Mouse (Mus musculus) kidney, adult 11 months (tissue): ENCODE data around the gene Cenpc1.
A peak's percentile ranks its signal among the peaks of the same experiment; 100 is the strongest.

Source experiments
- DNase-seq: peaks from one replicate; pipeline ENCODE4 v3.0.0; 2022

Cenpc1 gene

GRCm38 (mm10) chr5:86065101-86065875 is at the start of gene Cenpc1:
Gene Cenpc1 (minus strand): TSS chr5:86065583.
- peak; percentile 97 for DNase-seq

DNA sequence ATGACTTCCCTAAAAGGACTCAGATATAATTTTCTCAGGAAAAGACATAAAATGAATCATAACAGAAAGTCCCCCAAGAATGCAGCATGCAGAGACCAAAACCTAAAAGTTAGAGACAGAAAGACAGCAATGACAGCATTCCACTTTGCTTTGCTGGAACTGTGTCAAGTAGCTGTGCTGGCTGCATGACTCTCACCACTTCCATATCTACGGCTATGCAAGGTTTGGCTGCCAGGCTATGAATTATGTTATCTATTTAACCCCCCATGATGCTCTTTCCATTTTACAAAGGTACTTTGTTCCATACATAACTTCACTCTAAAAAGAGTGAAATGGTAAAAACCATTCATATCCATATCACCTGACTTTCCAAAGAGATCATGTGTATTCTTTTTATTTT is 48.6 kb upstream of the Cenpc1 start:
- no peak for DNase-seq

DNA sequence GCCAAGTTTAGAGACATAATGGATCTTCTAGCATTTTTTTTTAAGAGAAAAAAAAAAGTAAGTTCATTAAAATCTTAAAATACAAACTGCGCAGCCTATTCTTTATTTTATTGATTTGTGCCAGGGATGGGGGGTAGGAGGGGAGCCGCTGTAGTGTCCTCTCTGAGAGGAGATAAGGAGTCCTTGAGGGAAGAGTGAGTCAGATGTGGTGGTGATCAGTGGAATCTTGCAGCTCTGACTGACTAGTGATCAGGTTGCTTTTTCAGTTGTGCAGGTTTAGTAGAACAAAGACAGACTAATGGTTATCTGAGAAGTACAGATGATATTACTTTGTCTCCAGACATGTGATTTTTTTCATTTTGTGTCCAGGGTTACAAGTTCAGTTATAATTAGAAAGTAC is 47.7 kb upstream of the Cenpc1 start:
- no peak for DNase-seq

DNA sequence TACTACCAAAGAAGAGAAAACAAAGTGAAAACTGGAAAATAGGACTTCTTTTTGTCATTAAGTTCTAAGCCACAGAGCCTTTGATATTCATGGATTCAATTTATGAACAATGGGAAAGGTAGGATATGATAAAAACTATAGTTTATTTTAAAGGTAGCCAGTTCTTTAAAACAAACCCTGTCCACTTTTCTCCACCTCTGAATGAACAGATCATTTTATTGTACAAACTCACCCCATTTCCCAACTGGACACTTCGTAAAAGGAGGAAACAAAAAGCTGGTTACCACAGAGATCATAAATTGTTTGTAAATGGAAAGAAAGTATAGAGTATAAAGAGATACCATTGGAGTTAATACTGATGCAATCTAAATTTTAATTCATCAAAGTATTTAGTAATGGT is 45.7 kb upstream of the Cenpc1 start:
- DNase-seq = no peak

- no peak for DNase-seq
Observed at GRCm38 (mm10) chr5:86106610-86107009, 41.2 kb upstream of the Cenpc1 start.

- no peak for DNase-seq
Observed at GRCm38 (mm10) chr5:86102176-86102575, 36.8 kb upstream of the Cenpc1 start.

- DNase-seq = no peak
Observed at GRCm38 (mm10) chr5:86100621-86101020, 35.2 kb upstream of the Cenpc1 start.

DNA sequence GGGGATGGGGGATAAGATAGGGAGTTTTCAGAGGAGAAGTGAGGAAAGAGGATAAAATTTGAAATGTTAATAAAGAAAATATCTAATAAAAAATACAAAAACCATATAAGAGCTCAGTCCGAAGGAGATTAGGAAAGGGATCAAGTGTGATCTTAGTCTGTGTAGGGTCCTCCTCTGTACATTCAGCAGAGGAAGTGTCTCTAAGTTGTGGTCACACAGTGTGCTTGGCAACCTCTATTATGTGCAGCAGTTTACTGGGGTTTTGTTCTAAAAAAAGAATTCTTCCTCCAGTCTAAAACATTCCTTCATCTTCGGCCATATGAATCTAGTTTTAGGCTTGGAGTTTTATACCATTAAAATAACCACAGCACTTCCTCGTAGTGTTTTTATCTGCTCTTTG is 33.6 kb upstream of the Cenpc1 start:
- DNase-seq = no peak

GRCm38 (mm10) chr5:86094754-86095153 is 29.4 kb upstream of the Cenpc1 start:
- no peak for DNase-seq

GRCm38 (mm10) chr5:86086751-86087150 is 21.4 kb upstream of the Cenpc1 start:
- no peak for DNase-seq

DNA sequence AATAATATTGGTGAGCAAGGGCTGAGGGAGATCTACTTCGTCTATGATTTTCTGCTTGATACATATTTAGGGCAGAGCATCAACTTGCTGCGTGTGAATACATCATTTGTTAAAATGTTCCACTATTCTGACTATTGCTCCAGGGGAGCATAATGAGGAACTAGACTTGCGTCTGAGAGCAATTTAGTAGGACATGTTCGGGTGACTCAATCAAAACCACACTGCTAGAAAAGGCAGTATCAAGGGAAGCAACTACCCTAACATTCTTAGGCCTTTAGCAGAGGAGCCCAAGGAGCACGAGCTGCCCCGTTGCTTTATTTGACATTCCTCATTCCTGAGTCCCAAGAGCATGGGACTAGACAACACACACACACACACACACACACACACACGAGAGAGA is 19.6 kb upstream of the Cenpc1 start:
- DNase-seq = no peak

DNA sequence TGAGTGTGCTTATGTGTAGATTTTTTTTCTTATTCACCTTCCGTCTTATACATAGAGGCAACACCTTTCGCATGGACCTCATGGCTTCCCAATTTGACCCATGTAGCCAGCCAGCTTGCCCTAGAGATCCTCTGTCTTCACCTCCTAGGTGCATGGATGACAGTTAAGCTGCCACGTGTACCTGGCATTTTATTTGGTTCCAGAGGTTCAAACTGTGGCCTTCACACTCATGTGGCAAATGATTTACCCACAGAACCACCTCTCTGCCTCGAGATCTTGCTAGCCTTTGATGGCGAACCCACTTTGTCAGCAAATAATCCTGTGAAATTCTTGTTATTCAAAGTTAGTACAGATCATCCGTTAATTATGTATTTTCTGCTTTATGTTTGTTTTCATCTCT is 18.6 kb upstream of the Cenpc1 start:
- no peak for DNase-seq

GRCm38 (mm10) chr5:86078720-86079334 is 13.4 kb upstream of the Cenpc1 start:
- DNase-seq = no peak

- DNase-seq = no peak
Observed at GRCm38 (mm10) chr5:86072756-86073386, 7.5 kb upstream of the Cenpc1 start.

GRCm38 (mm10) chr5:86071538-86071937 is 6.2 kb upstream of the Cenpc1 start, which contains the start of gene Stap1:
Gene Stap1 (plus strand): TSS chr5:86071746.
- no peak for DNase-seq

- no peak for DNase-seq
Observed at GRCm38 (mm10) chr5:86069121-86069520, 3.7 kb upstream of the Cenpc1 start.

GRCm38 (mm10) chr5:86068451-86068850 is 3.1 kb upstream of the Cenpc1 start:
- no peak for DNase-seq

- DNase-seq = peak; percentile 88
Observed at GRCm38 (mm10) chr5:86066551-86066929, 1.2 kb upstream of the Cenpc1 start.

- no peak for DNase-seq
Observed at GRCm38 (mm10) chr5:86065876-86066550, 630 bp upstream of the Cenpc1 start.

- DNase-seq = no peak
Observed at GRCm38 (mm10) chr5:86063501-86063900, 1.9 kb downstream of the Cenpc1 start.

DNA sequence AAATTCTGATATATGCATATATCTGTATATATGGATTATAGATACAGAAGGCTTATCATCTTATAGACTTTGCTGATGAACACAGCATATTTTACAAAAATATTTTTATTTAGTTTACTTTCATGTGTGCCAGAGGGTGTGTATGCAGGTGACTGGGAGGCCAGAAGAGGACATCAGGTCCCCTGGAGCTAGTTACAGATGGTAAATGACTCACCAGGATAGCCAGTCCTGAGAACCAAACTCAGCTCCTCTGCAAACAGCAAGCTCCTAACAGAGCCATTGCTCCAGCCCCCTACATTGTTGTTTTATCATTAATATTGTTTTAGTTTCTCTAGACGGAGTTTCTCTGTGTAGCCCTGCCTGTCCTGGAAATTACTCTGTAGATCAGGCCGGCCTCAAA is 35.6 kb downstream of the Cenpc1 start:
- no peak for DNase-seq

DNA sequence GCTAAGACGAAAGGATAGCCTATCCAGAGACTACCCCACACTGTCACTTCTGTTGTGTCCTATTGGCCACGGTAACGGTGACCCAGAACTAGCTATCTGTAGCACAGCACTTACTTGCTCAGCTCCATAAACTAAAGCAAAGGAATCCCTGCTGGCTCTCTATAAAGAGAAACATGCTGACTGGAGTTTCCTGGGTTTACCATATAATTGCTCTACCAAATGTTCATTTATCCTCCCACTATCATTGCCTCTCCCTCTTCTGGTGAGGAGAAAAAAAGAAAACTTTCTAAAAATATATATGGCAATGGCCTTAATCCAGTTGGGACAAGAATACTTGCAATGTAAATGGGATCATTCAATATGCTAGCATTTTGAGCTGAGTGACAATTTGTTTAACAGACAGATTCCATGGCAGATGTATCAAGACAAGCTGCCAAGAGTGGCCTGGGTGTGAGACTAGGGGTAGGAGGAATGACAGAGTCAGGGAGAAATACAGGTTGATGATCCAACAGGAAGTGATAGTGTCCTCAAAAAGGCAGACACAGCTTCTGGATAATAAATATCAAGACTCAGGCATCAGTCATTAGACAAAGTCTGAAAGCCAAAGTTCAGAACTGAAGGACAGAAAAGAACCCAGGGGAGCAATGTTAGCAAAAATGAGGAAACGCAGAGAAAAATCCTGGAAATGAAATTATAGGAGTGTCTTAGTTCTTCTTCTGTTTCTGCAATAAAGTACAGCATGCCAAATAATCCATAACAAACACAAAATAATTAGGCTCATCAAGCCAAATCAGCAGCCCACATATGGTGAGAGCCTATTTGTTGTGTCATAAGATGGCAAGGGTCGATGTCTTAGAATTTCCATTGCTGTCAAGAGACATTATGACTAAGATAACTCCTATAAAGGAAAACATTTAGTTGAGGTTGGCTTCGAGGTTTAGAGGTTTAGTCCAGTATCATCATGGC is 68.6 kb downstream of the Cenpc1 start:
- no peak for DNase-seq
